Mouse (Mus musculus) lung, adult 2 months (tissue): Measurements from ENCODE around the gene Phldb2.

Source experiments
- CTCF ChIP-seq: fragments of 200-500 bp; IDR thresholded peaks from 2 replicates; pipeline ENCODE4 v1.5.1; 2011; ENCODE audit warnings: mild to moderate bottlenecking, low read length, control low read depth; ENCODE audit not compliant: insufficient read depth
- POLR2A ChIP-seq: fragments of 200-500 bp; IDR thresholded peaks from 2 replicates; pipeline ENCODE4 v1.6.1; 2011; ENCODE audit warnings: low read depth, mild to moderate bottlenecking, control low read depth, low read length, borderline replicate concordance; ENCODE audit errors: extremely low read depth

DNA sequence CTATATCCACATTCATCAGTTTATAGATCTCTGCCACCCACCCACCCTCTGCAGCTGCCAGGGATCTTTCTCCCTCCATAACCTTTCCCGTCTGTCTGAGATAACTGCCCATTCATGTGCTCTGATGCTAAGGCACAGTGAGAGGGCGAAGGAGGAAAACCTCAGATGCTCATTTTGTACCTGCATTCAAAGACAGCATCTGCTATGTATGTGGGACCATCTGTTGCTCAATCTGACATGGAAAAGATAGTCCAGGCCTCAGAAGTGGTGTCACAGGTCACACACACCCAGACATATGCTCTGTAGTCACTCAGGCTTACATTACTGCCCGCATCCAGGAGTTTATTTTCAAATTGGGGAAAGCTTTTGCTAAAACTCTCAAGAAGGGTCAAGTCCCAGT, 112.4 kb downstream of the Phldb2 start:
- no peak for TF ChIP-seq CTCF
- no peak for TF ChIP-seq POLR2A
